Mouse (Mus musculus) cerebellum, postnatal 25 days (tissue): Measurements from ENCODE around the gene Scd1.
A peak's percentile ranks its signal among the peaks of the same experiment; 100 is the strongest.
"Not testable (repeated sequence)": the region's sequence is repeated elsewhere in the genome, so short reads cannot be mapped to it uniquely, and the experiment has no call there.

Source experiments
- DNase-seq, 2 experiments: peaks; one replicate each; pipeline ENCODE4 v3.0.0; 2021; ENCODE audit warnings: mixed read lengths in 2 of 2

Gene Scd1

DNA sequence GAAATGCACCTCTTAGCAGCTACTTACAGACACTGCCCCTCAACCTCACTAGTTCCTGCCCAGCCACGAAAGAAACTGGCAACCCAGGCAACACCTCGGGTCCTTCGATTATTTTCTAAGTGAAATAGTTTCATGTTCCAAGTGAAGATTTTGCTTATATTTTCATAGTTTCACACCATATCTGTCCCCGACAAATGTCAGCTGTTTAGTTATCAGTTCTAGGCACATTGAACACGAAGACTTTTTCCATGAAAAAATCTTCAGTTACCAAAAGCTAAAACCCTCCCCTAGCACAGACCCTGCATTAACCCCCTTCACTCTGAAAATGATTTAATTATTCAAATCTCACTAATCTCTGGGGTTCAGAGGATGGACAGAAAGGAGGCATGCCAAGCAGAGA is 10.9 kb downstream of the Scd1 start:
- no peak for DNase-seq

- DNase-seq = peak in 1 of 2 experiments; percentile 52
Measured at GRCm38 (mm10) chr19:44394972-44395371, 12.7 kb downstream of the Scd1 start.

- DNase-seq = no peak
Measured at GRCm38 (mm10) chr19:44393962-44394422, 13.7 kb downstream of the Scd1 start.

DNA sequence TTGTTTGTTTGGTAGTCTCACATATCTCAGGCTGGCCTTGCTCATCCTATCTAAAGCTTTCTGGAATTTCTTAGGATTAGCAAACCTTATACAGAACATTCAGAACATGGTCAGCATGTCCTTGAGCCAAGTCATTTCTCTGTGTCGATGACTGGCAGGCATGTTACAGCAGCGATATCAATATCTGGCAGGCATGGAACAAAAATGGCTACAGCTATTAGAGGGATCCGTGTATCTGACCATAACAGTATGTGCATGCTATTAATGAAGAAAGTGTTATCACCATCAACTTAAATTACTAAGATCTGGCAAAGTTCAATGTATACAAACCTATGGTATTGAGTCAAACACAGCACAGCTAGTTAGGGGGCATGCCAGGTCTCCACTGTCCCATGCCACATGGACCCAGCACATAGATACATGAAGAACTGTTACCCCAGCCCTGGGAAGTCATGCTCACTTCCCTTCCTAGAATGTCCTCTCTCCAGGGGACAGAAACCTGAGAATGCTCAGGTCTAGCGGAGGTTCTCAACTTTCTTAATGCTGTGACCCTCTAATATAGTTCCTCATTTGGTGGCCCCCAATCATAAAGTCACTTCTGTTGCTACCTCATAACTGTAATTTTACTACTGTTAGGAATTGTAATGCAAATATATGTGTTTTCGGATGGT is 15.2 kb downstream of the Scd1 start:
- no peak for DNase-seq

DNA sequence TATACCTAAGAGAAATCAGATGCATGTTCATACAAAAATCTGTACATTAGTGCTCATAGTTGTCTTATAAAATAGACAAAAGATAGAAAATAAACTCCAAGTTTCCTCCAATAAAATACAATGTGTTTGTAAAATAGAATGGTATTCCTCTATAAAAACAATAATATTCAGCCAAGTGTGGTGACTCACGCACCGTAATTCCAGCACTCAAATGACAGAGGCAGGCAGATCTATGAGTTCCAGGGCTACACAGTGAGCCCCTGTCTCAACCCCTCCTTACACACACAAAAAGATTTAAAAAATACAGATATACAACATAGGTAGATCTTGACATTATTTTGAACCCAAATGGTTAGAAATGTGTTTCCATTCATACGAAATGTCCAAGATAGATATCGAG is 15.8 kb downstream of the Scd1 start:
- no peak for DNase-seq

DNA sequence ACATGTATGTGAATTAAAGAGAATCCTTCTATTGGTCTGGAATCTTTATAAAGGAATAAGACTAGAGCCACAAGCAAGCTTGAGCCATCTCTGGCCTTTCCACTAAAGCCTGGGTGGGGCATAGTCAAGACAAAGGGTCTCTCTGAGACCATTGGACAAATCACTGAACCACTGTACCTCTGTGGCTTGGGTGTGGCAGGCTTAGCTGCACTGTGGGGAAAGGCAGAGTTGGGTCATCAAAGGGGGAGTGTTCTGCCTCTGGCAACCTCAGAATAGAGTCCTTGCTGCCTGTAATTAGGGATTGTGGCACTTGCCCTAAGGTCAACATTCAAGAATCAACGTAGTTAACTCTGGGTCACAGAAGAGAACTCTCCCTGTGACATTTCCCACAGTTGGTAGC is 18.2 kb downstream of the Scd1 start:
- no peak for DNase-seq

GRCm38 (mm10) chr19:44388475-44389428 is 18.9 kb downstream of the Scd1 start:
- DNase-seq = peak; percentile 93 to 96

GRCm38 (mm10) chr19:44387746-44388474 is 19.8 kb downstream of the Scd1 start:
- DNase-seq = no peak

DNA sequence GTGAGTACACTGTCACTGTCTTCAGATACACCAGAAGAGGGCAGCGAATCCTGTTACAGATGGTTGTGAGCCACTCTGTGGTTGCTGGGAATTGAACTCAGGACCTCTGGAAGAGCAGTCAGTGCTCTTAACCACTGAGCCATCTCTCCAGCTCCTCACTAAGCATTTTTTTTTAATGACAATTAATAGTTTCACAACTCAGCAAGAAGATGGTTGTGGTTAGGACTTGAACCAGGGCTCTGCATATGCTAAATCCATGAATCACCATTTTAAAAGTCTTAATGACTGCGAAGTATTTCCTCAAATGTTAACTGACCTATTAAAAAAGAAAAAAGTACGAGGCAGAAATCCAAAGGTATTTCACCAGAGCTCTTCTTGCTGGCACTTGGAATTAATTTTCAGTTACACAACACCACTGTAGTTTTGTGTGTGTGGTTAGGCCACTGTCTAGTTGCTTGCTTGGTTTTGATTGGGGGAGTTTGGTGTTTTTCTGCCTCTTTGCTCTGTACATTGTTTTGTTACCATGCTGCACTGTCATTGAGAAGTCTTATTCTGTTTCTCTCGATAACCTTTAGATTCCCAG is 20.5 kb downstream of the Scd1 start:
- no peak for DNase-seq

- no peak for DNase-seq
Measured at GRCm38 (mm10) chr19:44385887-44386498, 21.7 kb downstream of the Scd1 start.

GRCm38 (mm10) chr19:44382682-44383321 is 24.9 kb downstream of the Scd1 start:
- no peak for DNase-seq

DNA sequence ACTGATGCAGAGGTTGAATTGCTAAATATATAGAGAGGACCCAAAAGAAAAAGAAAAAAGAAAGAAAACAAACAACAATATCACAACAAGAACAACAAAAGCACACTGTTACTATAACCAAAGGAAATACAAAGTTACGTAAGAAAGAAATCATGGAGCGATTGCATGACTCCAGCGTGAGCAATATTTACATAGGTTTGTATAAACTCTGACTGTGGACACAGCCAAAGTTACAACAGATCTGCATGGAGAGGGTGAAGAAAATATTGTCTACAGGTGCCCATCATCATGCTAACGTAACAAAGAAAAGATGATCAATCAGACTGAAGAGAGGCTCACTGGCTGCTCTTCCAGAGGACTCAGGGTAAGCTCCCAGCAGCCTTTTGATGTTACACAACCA is 27.6 kb downstream of the Scd1 start:
- no peak for DNase-seq

DNA sequence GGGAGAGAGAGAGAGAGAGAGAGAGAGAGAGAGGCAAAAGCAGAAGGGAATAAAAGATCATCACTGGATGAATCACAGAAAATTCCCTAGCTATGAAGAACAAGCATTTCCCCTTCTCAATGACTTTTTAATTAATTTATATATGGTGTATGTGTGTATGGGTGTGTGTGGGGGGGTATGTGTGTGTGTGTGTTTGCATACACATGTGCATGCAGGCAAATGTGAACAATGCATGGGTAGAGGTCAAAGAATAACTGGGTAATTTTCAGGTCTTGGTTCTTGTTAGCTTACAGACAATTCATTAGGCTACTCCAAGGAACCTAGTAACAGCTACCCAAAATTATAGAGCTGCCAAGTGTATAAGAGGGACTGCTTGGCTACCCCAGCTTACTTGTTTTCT is 28.6 kb downstream of the Scd1 start:
- no peak for DNase-seq

DNA sequence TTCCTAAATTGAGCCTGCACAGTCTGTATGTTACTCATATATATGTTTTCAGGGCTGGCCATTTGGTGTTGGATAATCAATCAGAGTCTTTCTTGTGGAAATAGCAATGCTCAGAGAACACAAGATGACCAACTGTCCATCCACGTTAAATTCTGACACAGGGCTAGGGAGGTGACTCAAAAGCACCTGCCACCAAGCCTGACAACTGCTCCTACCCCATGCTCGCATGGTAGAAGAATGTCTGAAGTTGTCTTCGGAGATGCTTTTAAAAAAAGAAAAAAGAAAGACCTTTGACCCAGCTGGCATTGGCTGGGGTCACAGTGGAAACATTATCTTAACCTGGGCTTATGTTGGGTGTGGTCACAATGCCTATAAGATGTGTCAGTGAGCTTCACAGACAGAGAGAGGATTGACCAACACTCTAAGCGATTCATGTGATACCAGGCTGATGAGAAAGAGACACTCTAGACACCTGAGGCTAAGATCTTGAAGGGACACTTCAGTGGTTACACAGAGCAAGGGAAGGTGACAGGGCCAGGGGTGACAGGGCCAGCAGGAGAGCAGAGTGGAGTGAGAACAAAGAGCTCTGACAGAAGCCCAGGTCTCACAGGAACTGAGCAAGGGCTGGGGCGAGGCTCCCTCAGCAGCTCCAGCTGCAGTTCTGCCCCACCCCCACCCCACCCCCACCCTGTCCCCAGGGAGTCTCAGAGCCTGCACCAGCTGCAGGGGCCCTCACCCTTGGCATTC is 29.9 kb downstream of the Scd1 start:
- DNase-seq = no peak

DNA sequence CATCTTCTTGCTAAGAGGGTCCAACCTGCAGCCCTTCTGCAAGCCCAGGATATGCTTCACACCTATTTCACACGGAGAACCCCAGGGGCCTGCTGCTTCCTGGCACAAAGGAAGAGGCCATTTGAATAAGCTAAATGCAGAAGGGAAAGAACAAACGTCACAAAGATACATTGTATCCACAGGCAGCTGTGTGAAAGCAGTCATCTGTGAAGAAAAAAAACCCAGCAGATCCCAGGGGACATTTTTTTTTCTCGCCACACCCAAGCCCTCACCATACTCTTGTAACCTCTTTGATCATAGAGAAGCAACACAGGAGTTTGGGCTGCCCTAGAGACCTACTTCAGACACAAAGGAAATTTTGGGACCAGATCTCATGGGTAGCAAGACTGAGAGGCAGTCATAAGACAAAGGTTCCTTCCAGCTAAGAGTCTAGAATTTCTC is 31.1 kb downstream of the Scd1 start:
- no peak for DNase-seq

DNA sequence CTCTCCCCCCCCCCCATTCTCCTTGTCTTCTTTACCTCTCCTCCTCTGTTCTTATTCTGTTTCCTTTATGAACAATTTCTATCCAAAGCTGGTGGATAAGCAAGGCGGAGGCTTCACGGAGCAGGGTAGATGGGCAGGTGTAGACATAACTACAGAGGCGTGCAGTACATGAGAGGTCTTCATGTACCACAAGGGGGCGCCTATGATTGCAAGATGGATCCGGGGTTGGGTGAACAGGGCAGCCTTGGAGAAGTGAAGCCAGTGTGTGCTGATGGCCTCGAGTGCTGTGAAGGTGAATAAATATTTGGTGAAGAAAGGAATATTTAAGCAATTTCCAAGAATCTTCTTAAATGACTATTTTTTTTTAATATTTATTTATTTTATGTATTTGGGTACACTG is 34.7 kb downstream of the Scd1 start:
- DNase-seq = peak; percentile 78 to 91

DNA sequence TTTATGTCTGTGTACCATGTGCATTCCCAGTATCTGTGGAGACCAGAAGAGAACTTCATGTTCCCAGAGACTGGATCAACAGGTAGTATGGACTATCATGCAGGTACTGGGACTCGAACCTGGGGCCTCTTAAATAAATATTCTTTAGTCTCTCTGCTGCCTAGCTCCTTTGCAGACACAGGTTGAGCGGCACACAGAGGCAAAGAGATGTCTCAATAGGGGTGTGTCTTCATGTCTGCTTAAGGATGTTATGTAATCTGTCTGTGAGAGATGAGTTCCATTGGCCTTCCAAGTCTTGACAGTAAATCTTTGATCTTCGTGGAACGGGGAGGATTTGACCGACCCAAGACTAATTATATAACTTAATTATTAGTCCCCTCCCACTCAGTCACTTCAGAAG is 37.4 kb downstream of the Scd1 start:
- no peak for DNase-seq

DNA sequence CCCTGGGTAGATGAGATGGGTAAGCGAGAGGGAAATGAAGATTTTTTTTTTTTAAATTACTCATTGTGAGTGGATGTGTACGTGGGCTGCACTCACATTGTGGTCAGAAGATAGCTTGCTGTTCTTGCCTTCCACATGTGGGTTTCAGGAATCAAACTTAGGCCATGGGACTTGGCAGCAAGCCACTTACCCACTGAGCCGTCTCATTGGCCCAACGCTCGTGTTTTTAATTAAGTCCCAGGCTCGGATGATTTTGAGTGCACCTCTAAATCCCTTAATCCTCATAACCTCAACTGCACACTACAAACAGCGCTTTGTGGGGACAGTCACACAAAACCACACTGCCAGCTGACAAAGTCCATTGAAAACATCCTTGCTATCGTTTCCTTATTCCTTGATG is 38.3 kb downstream of the Scd1 start:
- DNase-seq = no peak

DNA sequence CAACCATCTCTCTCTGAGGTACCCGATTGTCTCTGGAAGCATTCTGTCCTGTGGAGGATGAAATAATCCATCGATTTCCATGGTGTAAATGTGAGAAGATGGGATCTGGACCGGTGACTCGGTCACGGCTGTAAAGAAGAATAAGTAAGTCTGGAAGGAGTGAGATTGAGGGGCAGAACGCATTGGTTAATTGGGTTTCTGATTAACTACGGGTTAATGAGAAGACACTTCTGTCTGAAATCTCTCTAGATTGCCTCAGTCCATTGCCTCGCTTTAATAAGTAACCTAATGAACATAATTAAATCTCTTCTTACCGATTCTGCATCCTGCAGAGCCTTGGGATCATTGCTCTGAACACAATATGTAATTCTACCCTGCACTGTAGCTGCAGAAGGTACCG is 40.6 kb downstream of the Scd1 start:
- not testable (repeated sequence) for DNase-seq

- no peak for DNase-seq
Measured at GRCm38 (mm10) chr19:44365733-44366132, 41.9 kb downstream of the Scd1 start.

DNA sequence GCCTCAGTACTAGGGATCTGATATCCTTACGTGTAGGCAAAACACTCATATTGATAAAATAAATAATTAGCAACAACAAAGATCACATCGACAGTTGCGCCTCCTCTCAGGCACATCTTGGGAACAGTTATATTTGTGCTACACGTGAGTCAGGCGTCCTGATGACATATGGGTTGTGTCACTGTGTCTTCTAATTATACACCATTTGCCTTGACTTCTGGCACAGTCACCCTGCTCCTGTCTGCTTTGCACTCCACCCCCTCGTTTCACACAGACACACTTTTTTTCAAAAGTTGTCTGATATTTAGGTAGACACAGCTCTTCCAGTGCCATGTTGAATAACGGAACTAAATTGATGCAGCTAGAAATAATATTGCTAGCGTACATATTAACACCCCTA is 43.6 kb downstream of the Scd1 start:
- DNase-seq = no peak
